Mouse (Mus musculus) 3134 (cell line): Measurements from ENCODE around the gene Gfod2.

Source experiments
- DNase-seq: peaks from one replicate; pipeline ENCODE4 v3.0.0-alpha.2; 2011; ENCODE audit warnings: low spot score; ENCODE audit not compliant: insufficient read length; ENCODE audit errors: extremely low read depth

Gfod2 gene

DNA sequence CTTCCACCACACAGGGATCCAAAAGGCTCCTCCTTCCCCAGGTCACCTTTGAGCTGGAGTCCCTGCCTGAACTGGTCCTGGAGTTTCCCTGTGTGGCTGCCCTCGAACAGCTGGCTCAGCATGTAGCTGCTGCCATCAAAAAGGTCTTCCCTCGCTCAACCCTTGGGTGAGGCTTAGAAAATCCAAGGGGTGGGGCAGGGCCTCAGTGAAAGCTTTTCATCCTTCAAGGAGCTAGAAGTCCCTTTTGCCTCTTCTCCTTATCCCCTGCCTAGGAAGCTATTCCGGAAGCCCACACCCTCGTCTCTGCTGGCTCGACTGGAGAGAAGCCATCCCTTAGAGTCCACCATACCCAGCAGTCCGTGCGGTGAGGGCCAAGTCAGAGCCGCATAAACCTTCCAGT is 71.0 kb downstream of the Gfod2 start:
- DNase-seq: no peak

DNA sequence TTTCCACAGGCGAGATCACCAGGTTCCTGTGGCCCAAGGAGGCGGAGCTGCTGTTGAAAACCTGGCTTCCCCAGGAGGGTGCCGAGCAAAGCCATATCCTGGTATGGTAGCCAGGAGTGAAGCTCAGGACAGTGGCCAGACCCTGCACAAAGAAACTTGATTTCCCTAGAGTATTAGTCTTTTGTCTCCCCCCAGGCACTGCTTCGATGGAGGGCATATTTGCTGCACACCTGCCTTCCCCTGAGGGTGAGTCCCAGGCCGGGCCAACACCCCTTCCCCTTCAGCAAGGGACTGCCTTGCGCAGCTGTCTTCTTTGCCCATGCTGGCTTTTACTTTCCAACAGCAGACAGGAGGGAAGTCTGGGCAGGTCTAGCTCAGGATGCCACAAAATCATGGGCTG is 71.9 kb downstream of the Gfod2 start:
- no peak for DNase-seq

DNA sequence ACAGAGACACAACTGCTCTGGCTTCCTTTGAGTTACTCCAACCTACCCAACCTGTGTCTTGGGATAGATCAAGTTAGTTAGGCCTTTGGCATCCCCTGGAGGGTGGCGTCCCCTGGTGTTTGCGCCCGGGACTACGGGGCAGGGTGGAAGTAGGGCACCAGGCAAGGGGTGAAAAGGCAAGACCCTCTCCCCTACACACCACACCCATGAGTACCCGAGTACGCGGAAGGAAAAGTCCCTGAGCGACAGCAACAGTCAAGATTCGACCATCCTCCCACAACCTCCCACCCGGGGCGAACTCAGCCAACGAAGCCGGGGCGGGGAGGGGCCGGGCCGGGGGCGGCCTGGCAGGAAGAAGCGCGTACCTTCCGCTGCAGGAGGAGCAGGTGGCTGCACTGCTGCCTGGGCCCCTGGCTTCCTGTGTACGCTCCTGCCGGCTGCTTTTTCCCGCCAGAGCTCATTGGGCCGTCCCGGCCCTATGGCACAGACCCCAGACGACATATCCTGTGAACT is 72.6 kb downstream of the Gfod2 start, which contains the start of gene Carmil2:
Gene Carmil2 (plus strand): TSS at position 479 of the 513 bp plus-strand sequence.
- DNase-seq: peak; percentile 47

DNA sequence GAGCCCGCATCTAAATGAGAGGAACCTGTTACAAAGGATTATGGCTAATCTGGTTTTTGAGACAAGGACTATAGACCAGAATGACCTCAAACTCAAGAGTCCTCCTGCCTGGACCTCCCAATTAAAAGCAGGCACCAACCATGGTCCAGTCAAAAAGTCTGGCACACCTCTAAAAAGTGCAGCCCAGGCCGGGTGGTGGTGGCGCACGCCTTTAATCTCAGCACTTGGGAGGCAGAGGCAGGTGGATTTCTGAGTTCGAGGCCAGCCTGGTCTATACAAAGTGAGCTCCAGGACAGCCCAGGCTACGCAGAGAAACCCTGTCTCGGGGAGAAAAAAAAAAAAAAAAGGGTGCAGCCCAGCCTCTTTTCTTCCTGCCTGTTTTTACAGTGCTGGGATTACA is 73.1 kb downstream of the Gfod2 start:
- no peak for DNase-seq

DNA sequence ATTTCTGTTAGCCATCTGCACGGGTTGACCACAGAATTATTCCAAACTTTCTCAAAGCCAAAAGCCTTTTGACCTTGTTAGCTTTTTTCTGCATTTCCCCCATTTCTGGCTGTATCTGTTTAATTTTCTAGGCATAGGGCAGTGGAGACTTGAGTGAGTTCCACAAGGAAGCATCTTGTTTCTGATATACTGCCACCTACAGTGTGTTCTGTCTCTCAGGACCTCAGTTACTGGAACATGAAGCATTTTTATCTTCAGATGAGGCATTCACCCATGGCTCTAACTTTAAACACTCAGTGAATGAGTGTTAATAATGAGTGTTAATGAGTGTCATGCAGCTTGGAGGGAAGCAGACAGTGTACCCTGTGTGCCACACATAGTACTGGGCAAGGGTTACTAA is 80.6 kb downstream of the Gfod2 start:
- no peak for DNase-seq
